Mouse (Mus musculus): ENCODE measurements around the gene Btaf1.

- TF ChIP-seq CTCF (conservative IDR thresholded peaks at IDR 0.05; ENCODE audit: low read length) = no peak
- no peak for TF ChIP-seq POU5F1 (IDR thresholded peaks at IDR 0.05; ENCODE audit: borderline replicate concordance, low read length)
- no peak for TF ChIP-seq NANOG (IDR thresholded peaks at IDR 0.05; ENCODE audit: borderline replicate concordance, low read length)
Observed at GRCm38 (mm10) chr19:37025839-37026319, 100.0 kb downstream of the Btaf1 start.
